Mouse (Mus musculus) heart, embryonic 14.5 days (tissue): Measurements from ENCODE around the gene Actl6b. TPM values are rescaled to one million over a fixed set of nuclear protein-coding genes. Genes with fewer than 3 reads are reported as not detected.
A peak's percentile ranks its signal among the peaks of the same experiment; 100 is the strongest.

Experiments used
- ATAC-seq: fragments of 200-750 bp; cut with Nextera tagmentation; 2 replicates; pipeline ENCODE4 v1.8.0; 2017; ENCODE audit warnings: low read depth, moderate TSS enrichment; ENCODE audit not compliant: insufficient number of reproducible peaks, insufficient read depth, low FRiP score
- H3K27ac ChIP-seq, 2 experiments: fragments of 200-500 bp in 1 of 2; fragments of 300-500 bp in 1 of 2; sonication (generic) in 1 of 2; replicated peaks in 1 of 2; 2 replicates each; pipeline ENCODE4 v1.5.1; 2012 to 2014; ENCODE audit warnings: low read depth in 2 of 2, low read length in 2 of 2, control low read depth in 1 of 2, mild to moderate bottlenecking in 1 of 2, mixed read lengths in 1 of 2; ENCODE audit not compliant: control insufficient read depth in 1 of 2, insufficient read depth in 1 of 2
- H3K27me3 ChIP-seq: fragments of 300-500 bp; sonication (generic); 2 replicates; pipeline ENCODE4 v1.6.1; 2014; ENCODE audit warnings: mild to moderate bottlenecking, low read length, control low read depth; ENCODE audit not compliant: control insufficient read depth, insufficient read depth
- H3K36me3 ChIP-seq: fragments of 300-500 bp; sonication (generic); 2 replicates; pipeline ENCODE4 v1.6.1; 2014; ENCODE audit warnings: mild to moderate bottlenecking, control low read depth, low read length, mixed read lengths; ENCODE audit not compliant: control insufficient read depth, insufficient read depth
- H3K4me1 ChIP-seq, 2 experiments: fragments of 200-500 bp in 1 of 2; fragments of 300-500 bp in 1 of 2; sonication (generic) in 1 of 2; 2 replicates each; pipeline ENCODE4 v1.6.1; 2012 to 2014; ENCODE audit warnings: low read length in 2 of 2, control low read depth in 1 of 2, mixed read lengths in 1 of 2; ENCODE audit not compliant: control insufficient read depth in 2 of 2, insufficient read depth in 2 of 2
- H3K4me2 ChIP-seq: fragments of 300-500 bp; sonication (generic); 2 replicates; pipeline ENCODE4 v1.6.1; 2014; ENCODE audit warnings: mild to moderate bottlenecking, low read length
- H3K4me3 ChIP-seq, 2 experiments: fragments of 200-500 bp in 1 of 2; fragments of 300-500 bp in 1 of 2; sonication (generic) in 1 of 2; 2 replicates each; pipeline ENCODE4 v1.5.1; 2012 to 2014; ENCODE audit warnings: low read length in 2 of 2, mild to moderate bottlenecking in 2 of 2, control low read depth in 1 of 2, low read depth in 1 of 2, moderate library complexity in 1 of 2; ENCODE audit not compliant: control insufficient read depth in 1 of 2, insufficient read depth in 1 of 2
- H3K9ac ChIP-seq: fragments of 300-500 bp; sonication (generic); 2 replicates; pipeline ENCODE4 v1.6.1; 2014; ENCODE audit warnings: mild to moderate bottlenecking, low read length
- H3K9me3 ChIP-seq: fragments of 300-500 bp; sonication (generic); 2 replicates; pipeline ENCODE4 v1.6.1; 2016; ENCODE audit warnings: low read length, control low read depth; ENCODE audit not compliant: control insufficient read depth
- WGBS: fragments of 180-500 bp; shearing (Covaris S2); extraction: QIAGEN DNeasy Blood & Tissue Kit; methylation state at CpG from one replicate; pipeline ENCODE4 v1.1.7; 2014; 5-methylcytosine and 5-hydroxymethylcytosine counted together
- polyA plus RNA-seq: library from polyadenylated mRNA; unstranded; fragments of >200 nt; fragmentation: Nextera tagmentation; extraction: Ambion mirVana; gene quantifications from 2 replicates; pipeline ENCODE4 v1.2.1, GENCODE M21; 2014

Gene Actl6b
- polyA plus RNA-seq, 1 experiment from 2014 or later: 0.31 TPM

DNA sequence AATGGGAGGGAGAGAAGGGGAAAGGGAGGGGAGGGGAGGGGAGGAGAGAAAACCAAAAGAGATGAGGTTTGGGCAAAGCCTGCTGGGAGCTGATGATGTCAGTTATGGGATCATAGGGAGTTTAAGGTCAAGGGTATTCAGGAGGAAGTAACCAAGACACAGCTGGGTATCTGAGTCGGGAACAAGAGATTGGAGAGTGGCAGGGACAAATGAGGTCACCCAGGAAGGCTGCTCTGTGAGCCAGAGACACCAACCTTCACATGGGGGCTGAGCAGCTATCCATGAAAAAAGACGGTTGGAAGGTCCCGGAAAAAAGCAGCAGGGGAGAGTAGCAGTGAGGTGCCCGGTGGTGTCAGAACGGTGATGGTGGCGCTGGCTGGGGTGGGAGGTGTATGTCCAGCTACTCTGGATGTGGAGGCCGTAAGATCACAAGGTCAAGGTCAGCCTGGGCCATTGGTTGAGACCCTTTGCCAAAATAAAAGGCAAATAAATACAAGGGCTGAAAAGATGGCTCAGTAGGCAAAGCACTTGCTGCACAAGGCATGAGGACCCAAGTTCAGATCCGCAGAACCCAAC, 15.0 kb downstream of the Actl6b start:
- H3K27ac ChIP-seq: no peak overlapping the region
- H3K4me3 ChIP-seq: no peak overlapping the region
- H3K27me3 ChIP-seq: no peaks in the 10 kb centered on the region
- no peak overlapping the region for H3K4me2 ChIP-seq
- H3K4me1 ChIP-seq: no peaks in the 10 kb centered on the region
- H3K9ac ChIP-seq: no peak overlapping the region
- no peak for ATAC-seq
- no peaks in the 10 kb centered on the region for H3K9me3 ChIP-seq
- WGBS: 74% methylated on average over 8 of the region's 8 CpGs
- H3K36me3 ChIP-seq: no peaks in the 10 kb centered on the region

DNA sequence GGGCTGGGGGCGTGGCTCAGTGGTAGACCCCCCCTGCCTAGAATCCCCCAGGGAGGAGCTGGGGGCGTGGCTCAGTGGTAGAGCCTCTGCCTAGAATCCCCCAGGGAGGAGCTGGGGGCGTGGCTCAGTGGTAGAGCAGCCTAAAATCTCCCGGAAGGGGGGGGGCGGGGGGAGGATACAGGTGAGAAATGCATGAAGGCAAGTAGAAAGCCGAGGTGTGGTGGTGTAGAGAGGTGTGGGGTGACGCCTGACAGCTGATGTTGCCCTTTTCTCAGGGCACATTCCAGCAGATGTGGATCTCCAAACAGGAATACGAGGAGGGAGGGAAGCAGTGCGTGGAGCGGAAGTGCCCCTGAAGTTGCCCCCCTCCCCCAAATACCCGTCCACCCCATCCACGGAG, 15.7 kb downstream of the Actl6b start:
- no peak for ATAC-seq
- 56% methylated on average over 12 of the region's 12 CpGs for WGBS

DNA sequence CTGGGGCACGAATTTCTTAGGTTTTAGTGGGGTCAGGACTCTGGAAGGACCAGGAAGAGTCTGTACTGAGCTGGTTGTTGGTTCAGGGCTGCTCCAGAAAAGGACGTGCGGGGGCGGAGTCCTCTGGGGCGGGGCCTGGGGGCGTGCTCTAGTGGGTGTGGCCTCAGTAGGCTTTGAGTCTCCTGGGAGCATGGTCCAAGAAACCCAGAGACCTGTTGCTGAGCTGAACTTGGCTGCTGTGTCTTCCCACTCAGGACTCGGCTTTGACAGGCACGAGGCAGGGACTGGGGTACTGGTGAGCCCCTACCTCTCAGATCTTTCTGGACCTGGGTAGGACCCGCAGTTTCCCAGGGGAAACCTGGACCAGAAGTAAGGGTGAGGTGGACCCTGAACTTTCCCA, 16.3 kb downstream of the Actl6b start, which contains the start of gene Tfr2:
Tfr2 (plus strand) TSS at position 176 of the 400 bp plus-strand sequence.
- Histone ChIP-seq H3K4me3 (no peak within 1 kb of the TSS), H3K36me3 (no peaks in the 10 kb centered on the region), H3K4me2 (no peak within 1 kb of the TSS), H3K27me3 (0 out of 2 replicates have a peak, but pooled peaks cover 6% of the 10 kb centered on the region), H3K4me1 (peaks cover 2 to 6% of the 10 kb centered on the region in 2 experiments; a peak in 2 of 4 replicates), H3K9me3 (no peaks in the 10 kb centered on the region), H3K27ac (no peak within 1 kb of the TSS), H3K9ac (no peak within 1 kb of the TSS)
- no peak for ATAC-seq
- WGBS: 21% methylated on average over 9 of the region's 9 CpGs

More for the DNA sequence above, 15.7 kb downstream of the Actl6b start:
- no peaks in the 10 kb centered on the region for H3K36me3 ChIP-seq
- no peak overlapping the region for H3K4me3 ChIP-seq
- no peak overlapping the region for H3K9ac ChIP-seq
- 0 out of 4 replicates have a peak, but pooled peaks cover 0 to under 1% of the 10 kb centered on the region in 2 experiments for H3K4me1 ChIP-seq
- H3K27me3 ChIP-seq: no peaks in the 10 kb centered on the region
- no peak overlapping the region for H3K4me2 ChIP-seq
- no peaks in the 10 kb centered on the region for H3K9me3 ChIP-seq
- no peak overlapping the region for H3K27ac ChIP-seq

DNA sequence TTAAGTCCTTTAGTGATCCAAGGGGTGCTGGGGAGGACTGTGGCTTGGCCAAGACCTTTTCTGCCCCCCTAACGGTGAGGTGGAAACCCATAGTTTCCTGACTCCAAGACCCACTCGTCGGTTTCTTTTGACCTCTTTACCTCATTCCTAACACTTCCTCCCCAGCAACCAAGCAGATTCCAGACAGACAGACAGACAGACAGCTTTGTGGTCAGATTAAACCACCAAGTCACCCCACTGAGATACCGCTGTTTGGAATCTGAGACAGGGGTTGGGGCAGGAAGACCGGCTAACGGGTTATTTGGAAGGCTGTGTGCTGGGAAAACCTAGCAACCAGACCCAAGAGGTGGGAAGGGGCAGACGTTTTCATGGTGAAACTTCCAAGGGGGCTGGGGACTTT, 16.9 kb downstream of the Actl6b start:
- ATAC-seq: no peak
- no peak overlapping the region for H3K27ac ChIP-seq
- no peak overlapping the region for H3K9ac ChIP-seq
- H3K9me3 ChIP-seq: no peaks in the 10 kb centered on the region
- H3K36me3 ChIP-seq: no peaks in the 10 kb centered on the region
- peaks cover 2 to 8% of the 10 kb centered on the region in 2 experiments; a peak in 2 of 4 replicates for H3K4me1 ChIP-seq
- peaks cover 9% of the 10 kb centered on the region; the same call in 1 of the 2 replicates for H3K27me3 ChIP-seq
- no peak overlapping the region for H3K4me3 ChIP-seq
- no peak overlapping the region for H3K4me2 ChIP-seq
- WGBS: 40% methylated on average over 7 of the region's 7 CpGs

DNA sequence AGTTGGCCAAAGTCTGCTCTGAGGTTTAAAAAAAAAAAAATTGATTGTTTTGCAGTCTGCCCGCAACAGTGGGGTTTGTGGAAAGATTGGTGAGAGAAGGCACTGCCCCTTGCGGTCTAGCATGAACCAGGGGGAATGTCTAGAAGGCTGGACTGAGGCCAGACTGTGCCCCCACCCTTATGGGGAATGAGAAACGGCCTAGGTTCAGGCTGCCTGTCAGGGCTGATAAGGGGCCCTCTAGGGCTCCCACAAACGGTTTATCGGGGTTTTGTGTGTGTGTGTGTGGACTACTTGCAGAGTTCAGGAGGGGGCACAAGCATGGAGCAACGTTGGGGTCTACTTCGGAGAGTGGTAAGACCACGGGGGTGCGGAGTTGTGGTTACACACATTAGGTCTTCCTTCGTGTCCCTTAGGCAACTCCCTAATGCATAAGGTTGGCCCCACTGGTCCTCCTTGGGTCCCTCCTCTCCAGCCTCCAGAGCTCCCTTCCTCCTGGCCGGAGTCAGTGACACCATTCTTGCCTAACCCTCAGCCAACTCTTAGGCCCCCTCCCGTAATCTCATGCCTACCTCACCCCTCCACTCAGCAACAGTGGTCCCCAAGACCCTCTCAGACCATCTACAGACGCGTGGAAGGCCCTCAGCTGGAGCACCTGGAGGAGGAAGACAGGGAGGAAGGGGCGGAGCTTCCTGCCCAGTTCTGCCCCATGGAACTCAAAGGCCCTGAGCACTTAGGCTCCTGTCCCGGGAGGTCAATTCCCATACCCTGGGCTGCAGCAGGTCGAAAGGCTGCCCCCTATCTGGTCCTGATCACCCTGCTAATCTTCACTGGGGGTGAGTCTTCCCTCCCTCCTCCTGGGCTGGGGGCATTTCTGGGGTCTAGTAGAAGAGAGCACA, 17.6 kb downstream of the Actl6b start:
- WGBS: 74% methylated on average over 17 of the region's 17 CpGs
- no peaks in the 10 kb centered on the region for H3K9me3 ChIP-seq
- peaks cover 2 to 8% of the 10 kb centered on the region in 2 experiments; a peak in 2 of 4 replicates for H3K4me1 ChIP-seq
- H3K4me3 ChIP-seq: no peak overlapping the region
- no peaks in the 10 kb centered on the region for H3K36me3 ChIP-seq
- H3K27ac ChIP-seq: no peak overlapping the region
- H3K27me3 ChIP-seq: peaks cover 9% of the 10 kb centered on the region; the same call in 1 of the 2 replicates
- H3K9ac ChIP-seq: no peak overlapping the region
- peak; percentile 14; the same call in 1 of the 2 replicates for ATAC-seq
- no peak overlapping the region for H3K4me2 ChIP-seq

DNA sequence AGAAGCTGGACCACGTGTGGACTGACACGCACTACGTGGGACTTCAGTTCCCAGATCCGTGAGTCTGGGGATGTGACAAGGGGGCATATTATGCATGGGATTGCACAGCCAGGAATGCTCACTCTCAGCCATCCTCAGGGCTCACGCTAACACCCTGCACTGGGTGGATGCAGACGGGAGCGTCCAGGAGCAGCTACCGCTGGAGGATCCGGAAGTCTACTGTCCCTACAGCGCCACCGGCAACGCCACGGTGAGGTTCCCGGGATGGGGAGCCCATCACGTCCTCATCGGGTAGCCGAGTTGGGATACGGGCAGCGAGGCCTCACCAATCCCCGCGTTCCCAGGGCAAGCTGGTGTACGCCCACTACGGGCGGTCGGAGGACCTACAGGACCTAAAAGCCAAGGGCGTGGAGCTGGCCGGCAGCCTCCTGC, 21.2 kb downstream of the Actl6b start:
- no peak for ATAC-seq

DNA sequence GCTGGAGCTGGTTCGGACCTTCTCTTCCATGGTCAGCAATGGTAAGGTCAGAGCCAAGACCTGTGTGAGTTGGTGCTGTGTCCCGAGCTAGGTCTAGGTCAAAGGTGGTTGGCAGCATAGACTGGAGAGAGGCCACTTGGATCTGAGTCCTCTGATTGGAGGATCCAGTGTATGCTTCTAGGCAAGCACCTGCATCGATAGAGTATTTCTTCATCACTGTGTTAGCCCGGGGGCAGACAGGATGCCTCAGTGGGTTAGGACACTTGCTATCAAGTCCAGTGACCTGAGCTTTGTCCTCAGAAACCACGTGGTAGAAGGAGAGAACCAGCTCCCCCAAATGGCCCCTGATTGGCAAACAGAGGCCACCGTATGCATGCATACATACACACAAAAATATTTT, 26.9 kb downstream of the Actl6b start:
- no peak overlapping the region for H3K4me3 ChIP-seq
- peaks cover 30% of the 10 kb centered on the region for H3K27me3 ChIP-seq
- no peaks in the 10 kb centered on the region for H3K36me3 ChIP-seq
- no peak overlapping the region for H3K4me2 ChIP-seq
- H3K27ac ChIP-seq: no peak overlapping the region
- peaks cover 0 to 6% of the 10 kb centered on the region in 2 experiments; a peak in 2 of 4 replicates for H3K4me1 ChIP-seq
- ATAC-seq: no peak
- no peak overlapping the region for H3K9ac ChIP-seq
- H3K9me3 ChIP-seq: no peaks in the 10 kb centered on the region
- WGBS: 85% methylated on average over 6 of the region's 6 CpGs

More for the DNA sequence above, 21.2 kb downstream of the Actl6b start:
- H3K9me3 ChIP-seq: no peaks in the 10 kb centered on the region
- peak overlapping the region; percentile 65 for H3K4me2 ChIP-seq
- no peak overlapping the region for H3K27ac ChIP-seq
- peaks cover 9% of the 10 kb centered on the region; the same call in 1 of the 2 replicates for H3K27me3 ChIP-seq
- H3K9ac ChIP-seq: peak overlapping the region; percentile 51
- H3K4me3 ChIP-seq: peak overlapping the region; percentile 31
- 6% methylated on average over 27 of the region's 27 CpGs for WGBS
- H3K36me3 ChIP-seq: no peaks in the 10 kb centered on the region
- peaks cover 2 to 8% of the 10 kb centered on the region in 2 experiments; a peak in 2 of 4 replicates for H3K4me1 ChIP-seq
